Mouse (Mus musculus) mature B cell (primary cell): Measurements from ENCODE around the gene Cox5a.

Experiments
- in situ Hi-C: fragments of 300-500 bp; cut with MboI; formaldehyde crosslinking; loops from 2 replicates; pipeline ENCODE4 v1.14.3; 2019

The Cox5a gene

GRCm38 (mm10) chr9:57521056-57521911 is at the start of gene Cox5a:
Cox5a (plus strand) TSS chr9:57521274.
- in situ Hi-C loops: loop anchor here (10.0 kb wide), 1 partner anchor 134 kb away; the partner anchor contains the start of gene Csk

- in situ Hi-C loops: no loop called here
Observed at GRCm38 (mm10) chr9:57485774-57486173, 35.3 kb upstream of the Cox5a start.

GRCm38 (mm10) chr9:57487807-57488206 is 33.3 kb upstream of the Cox5a start:
- in situ Hi-C loops: no loop called here

GRCm38 (mm10) chr9:57493532-57493931 is 27.5 kb upstream of the Cox5a start:
- in situ Hi-C loops: no loop called here

GRCm38 (mm10) chr9:57494970-57495369 is 26.1 kb upstream of the Cox5a start:
- in situ Hi-C loops: no loop called here

- in situ Hi-C loops: no loop called here
Observed at GRCm38 (mm10) chr9:57497236-57497635, 23.8 kb upstream of the Cox5a start.

GRCm38 (mm10) chr9:57498536-57498935 is 22.5 kb upstream of the Cox5a start:
- in situ Hi-C loops: no loop called here

GRCm38 (mm10) chr9:57501452-57501851 is 19.6 kb upstream of the Cox5a start:
- in situ Hi-C loops: no loop called here

GRCm38 (mm10) chr9:57501861-57502260 is 19.2 kb upstream of the Cox5a start:
- in situ Hi-C loops: no loop called here

- in situ Hi-C loops: no loop called here
Observed at GRCm38 (mm10) chr9:57502911-57503621, 18.0 kb upstream of the Cox5a start.

GRCm38 (mm10) chr9:57503622-57504380 is 17.3 kb upstream of the Cox5a start, which contains the start of gene Rpp25:
Rpp25 (plus strand) TSS chr9:57504026.
- in situ Hi-C loops: no loop called here

GRCm38 (mm10) chr9:57504381-57504700 is 16.7 kb upstream of the Cox5a start:
- in situ Hi-C loops: no loop called here

- in situ Hi-C loops: no loop called here
Observed at GRCm38 (mm10) chr9:57504891-57505290, 16.2 kb upstream of the Cox5a start.

- in situ Hi-C loops: no loop called here
Observed at GRCm38 (mm10) chr9:57505700-57506099, 15.4 kb upstream of the Cox5a start.

- in situ Hi-C loops: no loop called here
Observed at GRCm38 (mm10) chr9:57510577-57510976, 10.5 kb upstream of the Cox5a start.

GRCm38 (mm10) chr9:57517113-57517512 is 4.0 kb upstream of the Cox5a start:
- in situ Hi-C loops: no loop called here

GRCm38 (mm10) chr9:57520375-57521055 is 559 bp upstream of the Cox5a start:
- in situ Hi-C loops: loop anchor here (10.0 kb wide), 1 partner anchor 134 kb away; the partner anchor contains the start of gene Csk

- in situ Hi-C loops: loop anchor here (10.0 kb wide), 1 partner anchor 133 kb away; the partner anchor contains the start of gene Csk
Observed at GRCm38 (mm10) chr9:57522114-57522860, 1.2 kb downstream of the Cox5a start.

- in situ Hi-C loops: loop anchor here (10.0 kb wide), 1 partner anchor 132 kb away; the partner anchor contains the start of gene Csk
Observed at GRCm38 (mm10) chr9:57522861-57523246, 1.8 kb downstream of the Cox5a start.

GRCm38 (mm10) chr9:57523754-57524153 is 2.7 kb downstream of the Cox5a start:
- in situ Hi-C loops: loop anchor here (10.0 kb wide), 1 partner anchor 131 kb away; the partner anchor contains the start of gene Csk

GRCm38 (mm10) chr9:57524439-57524838 is 3.4 kb downstream of the Cox5a start:
- in situ Hi-C loops: loop anchor here (10.0 kb wide), 1 partner anchor 130 kb away; the partner anchor contains the start of gene Csk
